Mouse (Mus musculus): ENCODE measurements around the gene Gm26657.

Gene Gm26657

DNA sequence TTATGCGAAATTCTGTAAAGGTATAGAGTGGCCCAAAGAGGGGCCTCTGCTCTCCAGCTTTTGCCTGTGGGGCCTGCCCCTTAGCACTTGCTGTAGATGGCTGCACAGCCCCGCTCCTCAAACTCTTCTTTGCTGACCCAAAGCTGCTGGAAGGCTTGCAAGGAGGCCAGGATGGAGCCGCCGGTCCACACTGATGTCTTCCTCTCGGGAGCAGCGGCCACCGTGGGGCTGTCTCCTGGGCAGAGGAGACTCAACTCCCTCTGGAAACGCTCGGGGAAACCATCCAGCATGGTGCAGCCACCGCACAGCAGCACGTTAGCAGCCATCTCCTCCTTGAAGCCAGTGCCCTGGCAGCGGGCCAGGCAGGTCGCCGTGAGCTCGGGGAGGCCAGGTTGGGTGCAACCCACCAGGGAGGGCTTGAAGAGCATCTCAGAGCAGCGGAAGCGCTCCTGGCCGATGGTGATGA lies at the start of gene Gm26657:
Gene Gm26657, plus strand, starts transcription at position 51 of the 466 bp plus-strand sequence.
- DNase-seq (ENCODE audit: low spot score): no peak

DNA sequence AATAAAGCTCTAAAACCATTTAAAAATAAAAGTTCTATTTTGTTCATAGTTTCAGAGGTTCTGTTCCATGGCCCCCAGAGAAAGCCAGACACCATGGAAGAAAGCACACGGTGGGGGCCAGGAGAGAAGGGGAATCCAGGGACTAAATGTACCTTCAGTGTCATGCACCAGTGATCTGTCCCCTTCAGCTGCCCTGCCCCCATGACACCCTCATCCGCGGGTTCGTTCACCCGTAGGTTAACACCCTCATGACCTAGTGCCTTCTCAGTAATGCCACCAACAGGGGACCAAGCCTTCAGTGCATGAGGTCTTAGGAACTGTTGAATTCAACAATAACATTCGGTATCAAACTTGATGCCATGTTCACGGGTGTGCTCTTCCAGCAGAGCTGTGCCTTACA lies 43.5 kb upstream of the Gm26657 start:
- no peak for DNase-seq (ENCODE audit: low spot score)

DNA sequence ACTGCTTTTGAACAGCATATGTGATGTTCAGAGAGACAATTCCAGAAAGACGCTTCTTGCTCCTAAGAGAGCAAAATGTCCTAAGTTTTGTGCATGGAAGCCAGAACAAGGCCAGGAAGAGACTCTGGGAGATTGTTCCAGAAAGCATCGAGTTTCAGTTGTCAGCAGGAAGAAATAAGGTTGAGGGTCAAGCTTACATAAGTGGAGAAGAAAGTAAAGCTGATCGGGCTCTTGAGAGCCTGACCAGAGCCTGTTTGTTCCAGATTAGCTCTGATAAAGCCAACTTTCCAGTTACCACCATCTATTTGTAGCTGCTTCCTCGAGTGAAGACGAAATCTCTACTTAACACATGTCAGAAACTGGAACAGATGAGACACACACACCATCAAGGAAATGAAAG lies 41.2 kb upstream of the Gm26657 start:
- no peak for DNase-seq (ENCODE audit: low spot score)

DNA sequence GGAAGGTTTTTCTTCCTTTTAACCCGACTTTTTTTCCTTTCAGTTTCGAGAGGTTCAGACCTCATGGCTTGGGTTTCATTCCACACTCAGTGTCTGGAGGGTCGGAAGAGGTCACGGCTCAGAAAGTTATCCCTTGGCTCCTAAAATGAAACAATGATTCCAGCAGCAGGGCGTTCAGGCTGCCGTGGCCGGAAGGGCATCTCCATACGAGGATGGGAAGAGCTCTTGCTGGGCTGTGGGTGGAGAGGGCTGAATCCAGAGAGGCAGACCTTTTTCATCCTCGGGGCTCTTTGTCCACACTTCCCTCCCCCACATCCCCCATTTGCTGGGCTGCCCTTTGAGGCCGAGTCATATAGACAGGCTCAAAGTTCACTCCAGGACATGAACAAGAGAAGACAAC lies 37.6 kb upstream of the Gm26657 start:
- no peak for DNase-seq (ENCODE audit: low spot score)

DNA sequence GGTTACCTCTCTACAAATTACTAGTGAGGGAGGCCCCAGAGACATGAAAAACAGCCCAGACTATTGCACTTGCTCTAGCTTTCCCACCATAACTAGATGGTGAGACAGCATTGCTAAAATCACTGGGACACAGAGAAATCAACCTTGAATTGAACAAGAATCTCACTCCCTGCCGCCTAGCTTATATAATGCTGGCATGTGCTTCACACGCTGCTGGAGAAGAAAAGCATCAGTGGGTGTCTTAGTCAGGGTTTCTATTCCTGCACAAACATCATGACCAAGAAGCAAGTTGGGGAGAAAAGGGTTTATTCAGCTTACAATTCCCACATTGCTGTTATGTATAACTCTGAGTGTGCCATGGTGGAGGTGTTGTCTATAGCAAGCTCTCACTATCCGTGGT lies 26.7 kb upstream of the Gm26657 start:
- DNase-seq (ENCODE audit: low spot score): no peak

DNA sequence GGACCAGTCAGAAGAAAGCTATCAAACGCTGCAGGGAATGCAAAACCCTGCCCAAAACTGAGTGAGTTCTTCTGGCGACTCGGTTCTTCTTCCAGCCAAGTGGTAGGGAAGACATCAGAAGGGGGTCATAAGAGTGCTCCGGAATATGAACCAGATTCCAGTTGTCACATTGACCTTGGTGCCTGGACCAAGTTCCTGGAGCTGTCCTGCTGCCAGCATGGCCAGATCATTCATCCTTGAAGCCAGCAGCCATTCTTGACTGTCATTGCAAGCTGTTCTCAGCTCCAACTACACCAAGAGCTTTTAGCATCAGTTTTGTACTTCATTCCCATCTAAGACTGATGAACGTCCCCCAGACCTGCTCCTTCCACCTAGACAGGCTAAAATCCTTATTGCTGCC lies 23.1 kb upstream of the Gm26657 start:
- no peak for DNase-seq (ENCODE audit: low spot score)

DNA sequence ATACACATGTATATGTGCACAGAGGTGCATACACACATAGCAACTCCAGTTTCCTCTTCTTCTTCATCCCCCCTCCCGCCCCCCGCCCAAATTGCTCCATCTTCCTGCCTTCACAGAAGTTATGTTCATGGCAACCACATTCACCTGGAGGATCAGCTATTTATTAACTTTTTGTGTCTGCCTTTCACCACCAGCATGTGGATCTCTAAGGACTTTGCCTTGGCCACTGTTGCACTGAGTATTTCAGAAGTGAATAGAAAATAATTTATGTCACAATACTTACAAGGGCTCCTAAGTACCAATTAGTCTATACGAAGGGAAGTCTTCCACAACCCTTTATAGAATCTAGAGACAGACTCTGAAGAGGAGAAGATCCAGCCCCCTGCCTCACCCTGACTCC lies 21.9 kb upstream of the Gm26657 start:
- no peak for DNase-seq (ENCODE audit: low spot score)

DNA sequence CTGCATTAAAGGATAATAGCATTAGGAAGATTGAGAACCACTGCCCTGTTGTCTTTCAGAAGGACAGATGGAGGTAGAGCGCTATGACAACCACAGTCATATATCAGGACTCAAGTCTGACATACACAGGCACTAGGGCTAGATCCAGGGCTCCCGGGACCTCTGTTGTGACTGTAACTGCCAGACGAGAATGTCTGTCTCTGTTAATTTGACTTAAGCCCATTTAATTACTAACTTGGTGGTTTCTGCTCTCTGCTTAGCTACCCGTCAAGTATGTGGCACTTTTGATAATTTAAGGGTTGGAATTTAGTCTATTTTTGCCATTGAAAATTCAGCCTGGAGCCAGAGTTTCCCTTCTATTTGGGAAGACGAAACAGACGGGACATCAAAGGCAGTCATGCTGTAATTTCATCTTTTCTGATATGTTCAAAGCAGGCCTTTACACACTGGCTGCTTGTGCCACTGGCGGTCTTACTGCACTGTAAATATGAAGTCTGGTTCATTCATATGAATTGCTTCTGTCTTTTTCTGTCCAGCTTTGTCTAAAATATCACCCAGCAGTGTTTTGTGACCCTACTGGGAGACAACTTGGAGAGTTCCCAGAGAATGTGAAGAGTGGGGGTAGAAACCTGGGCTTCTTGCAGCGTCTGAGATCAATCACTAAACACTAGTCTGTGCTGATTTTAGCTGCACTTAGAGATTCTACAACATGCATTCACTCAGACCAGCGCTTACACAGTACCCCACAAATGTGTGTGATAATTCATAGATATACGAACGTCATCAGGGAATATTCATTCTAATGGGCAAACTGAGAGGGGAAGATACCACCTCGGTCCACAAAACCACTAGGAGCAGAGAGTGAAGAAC lies 21.1 kb upstream of the Gm26657 start:
- no peak for DNase-seq (ENCODE audit: low spot score)

DNA sequence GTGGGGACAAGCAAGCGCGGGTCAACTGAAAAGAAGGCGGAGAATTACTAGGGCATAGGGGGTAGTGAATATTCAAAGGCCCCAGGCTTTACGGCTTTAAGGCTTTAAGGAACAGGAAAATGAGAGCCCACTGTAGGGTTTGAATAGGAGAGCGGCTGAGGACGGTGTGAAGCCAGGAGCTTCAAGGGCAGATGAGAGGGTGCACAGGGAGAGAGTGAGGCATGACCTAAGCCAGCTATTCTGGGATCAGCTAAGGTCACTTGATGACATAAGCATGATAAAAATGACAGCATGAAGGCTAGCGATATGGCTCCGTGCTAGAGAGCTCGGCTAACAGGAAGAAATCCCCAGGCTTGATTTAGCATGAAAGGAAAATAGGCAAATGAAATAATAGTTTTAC lies 20.4 kb upstream of the Gm26657 start:
- no peak for DNase-seq (ENCODE audit: low spot score)

GRCm38 (mm10) chr4:56720403-56720802 lies 19.5 kb upstream of the Gm26657 start:
- no peak for DNase-seq (ENCODE audit: low spot score)

DNA sequence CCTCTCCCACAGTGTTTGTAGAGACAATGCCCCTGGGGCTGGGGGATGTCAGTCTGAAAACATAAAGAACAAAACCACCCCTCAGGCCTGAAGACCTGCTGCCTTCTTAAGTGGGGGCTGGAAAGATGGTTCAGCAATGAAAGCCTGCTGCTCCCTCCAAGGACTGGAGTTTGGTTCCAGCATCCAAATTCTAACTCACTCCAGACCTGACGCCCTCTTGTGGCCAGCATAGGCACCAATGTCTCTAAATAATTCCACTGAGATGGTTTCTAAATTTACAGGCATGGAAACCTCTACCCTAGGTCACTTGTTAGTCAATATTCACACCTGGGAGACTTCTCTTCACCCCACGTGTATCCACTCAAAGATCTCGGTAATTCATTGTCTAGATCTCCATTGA lies 18.4 kb upstream of the Gm26657 start:
- DNase-seq (ENCODE audit: low spot score): no peak

- no peak for DNase-seq (ENCODE audit: low spot score)
These were observed 17.5 kb upstream of the Gm26657 start for GRCm38 (mm10) chr4:56722346-56722745.

- DNase-seq (ENCODE audit: low spot score): no peak
These were observed 16.6 kb upstream of the Gm26657 start for GRCm38 (mm10) chr4:56723237-56723636.

DNA sequence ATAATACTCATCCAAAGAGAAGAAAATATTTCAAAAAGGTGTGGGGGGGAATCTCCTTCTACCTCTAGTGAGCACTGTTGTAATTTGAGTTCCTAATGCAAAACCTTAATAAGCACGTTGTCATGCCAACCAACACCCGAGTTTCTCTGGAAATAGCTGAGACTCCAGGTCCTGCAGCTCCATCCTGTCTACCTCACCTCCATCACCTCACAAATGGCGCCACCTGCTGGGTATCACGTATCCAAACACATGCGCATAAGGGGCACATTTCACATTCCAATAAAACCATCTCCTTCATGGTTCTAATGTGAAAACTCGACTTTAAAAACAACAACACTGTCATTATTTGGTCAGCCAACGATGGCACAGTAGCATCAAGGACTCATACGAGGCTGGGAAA lies 14.0 kb upstream of the Gm26657 start:
- DNase-seq (ENCODE audit: low spot score): no peak

- no peak for DNase-seq (ENCODE audit: low spot score)
These were observed 741 bp downstream of the Gm26657 start for GRCm38 (mm10) chr4:56740611-56741010.

- DNase-seq (ENCODE audit: low spot score): no peak
These were observed 1.2 kb downstream of the Gm26657 start, which contains the start of gene Actl7b for GRCm38 (mm10) chr4:56741041-56741493. Gene Actl7b (minus strand): TSS chr4:56741443.

GRCm38 (mm10) chr4:56742698-56743097 lies 2.8 kb downstream of the Gm26657 start:
- no peak for DNase-seq (ENCODE audit: low spot score)

GRCm38 (mm10) chr4:56743363-56744195 lies 3.7 kb downstream of the Gm26657 start, which contains the start of gene Actl7a:
Gene Actl7a (plus strand): TSS chr4:56743413.
- DNase-seq (ENCODE audit: low spot score): no peak

DNA sequence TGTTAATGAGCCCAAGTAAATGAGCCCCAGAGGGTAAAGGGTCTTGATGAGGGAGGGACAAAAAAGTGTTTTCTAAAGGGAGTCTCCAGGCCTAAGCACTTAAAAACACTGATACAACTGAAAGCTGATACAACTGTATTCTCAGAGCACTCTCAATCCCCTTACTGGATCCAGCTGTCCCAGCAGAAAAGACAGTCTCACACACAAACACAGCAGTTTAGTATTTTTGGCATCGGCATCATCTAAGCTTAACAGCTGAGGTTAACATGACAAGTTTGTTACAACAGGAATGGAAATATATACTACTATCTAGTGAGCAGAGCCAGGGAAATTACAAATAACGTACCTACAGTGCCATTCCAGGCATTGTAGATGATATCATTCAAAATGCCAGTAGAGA lies 6.5 kb downstream of the Gm26657 start:
- no peak for DNase-seq (ENCODE audit: low spot score)

- DNase-seq (ENCODE audit: low spot score): no peak
These were observed 7.6 kb downstream of the Gm26657 start for GRCm38 (mm10) chr4:56747456-56747855.

GRCm38 (mm10) chr4:56756021-56756420 lies 16.2 kb downstream of the Gm26657 start:
- DNase-seq (ENCODE audit: low spot score): no peak

GRCm38 (mm10) chr4:56756966-56757600 lies 17.2 kb downstream of the Gm26657 start:
- DNase-seq (ENCODE audit: low spot score): no peak

All from spleen, adult 12 weeks (tissue).